Mouse (Mus musculus) lung, embryonic 15.5 days (tissue): ENCODE data around the gene Phactr4. TPM values are rescaled to one million over a fixed set of nuclear protein-coding genes. Genes with fewer than 3 reads are reported as not detected.

Experiments
- ATAC-seq: fragments of 200-750 bp; cut with Nextera tagmentation; 2 replicates; pipeline ENCODE4 v1.8.0; 2017; ENCODE audit warnings: moderate number of reproducible peaks, borderline replicate concordance; ENCODE audit not compliant: low FRiP score, low TSS enrichment; ENCODE audit errors: extremely low read depth
- H3K27ac ChIP-seq: fragments of 300-500 bp; sonication (generic); 2 replicates; pipeline ENCODE4 v1.5.1; 2015; ENCODE audit warnings: moderate library complexity, mild to moderate bottlenecking, inconsistent platforms
- H3K27me3 ChIP-seq: fragments of 300-500 bp; sonication (generic); 2 replicates; pipeline ENCODE4 v1.6.1; 2015; ENCODE audit warnings: inconsistent platforms
- H3K36me3 ChIP-seq: fragments of 300-500 bp; sonication (generic); 2 replicates; pipeline ENCODE4 v1.6.1; 2015; ENCODE audit warnings: inconsistent platforms
- H3K4me1 ChIP-seq: fragments of 300-500 bp; sonication (generic); 2 replicates; pipeline ENCODE4 v1.6.1; 2015; ENCODE audit warnings: inconsistent platforms
- H3K4me2 ChIP-seq: fragments of 300-500 bp; sonication (generic); 2 replicates; pipeline ENCODE4 v1.6.1; 2015; ENCODE audit warnings: inconsistent platforms, mild to moderate bottlenecking, moderate library complexity
- H3K4me3 ChIP-seq: fragments of 300-500 bp; sonication (generic); 2 replicates; pipeline ENCODE4 v1.5.1; 2015; ENCODE audit warnings: mild to moderate bottlenecking, inconsistent platforms
- H3K9ac ChIP-seq: fragments of 300-500 bp; sonication (generic); 2 replicates; pipeline ENCODE4 v1.6.1; 2015; ENCODE audit warnings: inconsistent platforms
- H3K9me3 ChIP-seq: fragments of 300-500 bp; sonication (generic); 2 replicates; pipeline ENCODE4 v1.6.1; 2016; ENCODE audit warnings: inconsistent platforms
- WGBS: fragments of 180-500 bp; shearing (Covaris S2); methylation state at CpG from one replicate; pipeline ENCODE4 v1.1.7; 2015; 5-methylcytosine and 5-hydroxymethylcytosine counted together
- polyA plus RNA-seq: library from polyadenylated mRNA; unstranded; fragments of >200 nt; fragmentation: Nextera tagmentation; extraction: Ambion mirVana; gene quantifications from 2 replicates; pipeline ENCODE4 v1.2.1, GENCODE M21; 2015

The Phactr4 gene
- polyA plus RNA-seq, result 17.6 and 18.7 TPM in 2 replicates

DNA sequence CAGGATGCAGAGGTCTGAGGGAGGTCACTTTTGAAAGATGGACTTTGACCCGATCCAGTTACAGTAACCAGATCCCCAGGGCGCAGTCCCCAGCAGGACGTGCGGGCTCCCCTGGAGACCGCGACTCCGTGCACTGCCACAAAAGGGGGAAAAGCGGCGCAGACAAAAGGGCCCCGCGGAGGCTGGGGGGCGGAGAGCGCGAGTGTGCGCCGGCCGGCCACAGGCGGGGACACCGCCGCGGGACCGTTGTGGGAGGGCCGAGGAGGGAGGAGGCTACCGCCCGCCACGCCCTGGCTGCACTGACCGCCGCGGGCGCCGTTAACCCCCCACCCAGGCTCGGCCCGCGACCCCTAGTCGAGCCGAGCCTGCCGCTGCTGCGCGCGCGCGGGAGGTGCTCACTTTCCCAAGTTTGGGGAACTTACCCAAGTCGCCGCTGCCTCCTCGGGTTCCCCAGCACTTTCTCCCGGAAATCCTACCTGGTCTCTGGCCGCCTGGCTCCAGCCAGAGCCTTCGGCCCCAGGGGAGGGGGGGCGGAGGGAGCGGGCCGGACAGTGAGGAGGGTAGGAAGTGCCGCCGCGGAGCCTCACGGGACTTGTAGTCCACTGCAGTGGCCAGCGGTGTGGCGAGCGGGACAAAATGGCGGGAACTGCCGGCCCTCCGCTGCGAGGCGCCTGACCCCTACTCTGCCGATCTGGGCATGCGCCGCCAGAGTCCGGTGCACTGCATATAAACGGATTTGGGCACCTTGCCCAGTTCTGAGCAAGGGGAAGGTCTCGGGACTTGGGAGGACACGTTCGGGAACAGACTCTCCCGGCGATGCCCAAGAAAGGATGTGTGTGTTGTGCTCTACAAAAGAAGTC lies at the start of gene Phactr4:
TSS of gene Phactr4 (minus strand) at position 567 of the 860 bp plus-strand sequence.
- Histone ChIP-seq H3K9ac (peak within 1 kb of the TSS; percentile 94), H3K27ac (peak within 1 kb of the TSS; percentile 100), H3K27me3 (no peaks in the 10 kb centered on the region), H3K36me3 (no peaks in the 10 kb centered on the region), H3K9me3 (no peaks in the 10 kb centered on the region), H3K4me2 (peak within 1 kb of the TSS; percentile 60), H3K4me3 (peak within 1 kb of the TSS; percentile 89), H3K4me1 (peaks cover 21% of the 10 kb centered on the region)
- peak; percentile 99 for ATAC-seq
- under 1% methylated on average over 70 of the region's 73 CpGs for WGBS

DNA sequence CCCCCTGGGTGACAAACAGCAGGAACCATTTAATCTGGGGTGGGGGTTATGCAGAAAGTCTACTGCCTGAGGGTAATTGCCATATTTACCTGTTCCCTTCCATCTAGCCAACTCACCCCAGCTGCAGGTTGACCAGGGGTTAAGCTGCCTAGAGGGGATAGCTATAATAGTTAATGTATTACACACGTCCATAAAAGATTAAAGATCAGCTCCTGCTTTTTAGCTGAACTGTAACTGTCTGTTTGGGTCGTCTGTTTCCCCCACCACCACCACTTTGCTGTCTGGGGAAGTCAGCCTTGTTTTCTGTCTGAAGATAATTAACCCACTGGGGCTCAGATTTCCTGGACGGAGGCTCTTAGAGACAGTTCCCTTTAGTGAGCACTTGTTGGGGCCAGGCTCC lies 47.6 kb upstream of the Phactr4 start:
- Histone ChIP-seq H3K36me3 (no peaks in the 10 kb centered on the region), H3K27me3 (no peaks in the 10 kb centered on the region), H3K4me3 (no peak overlapping the region), H3K4me2 (no peak overlapping the region), H3K9me3 (no peaks in the 10 kb centered on the region), H3K27ac (no peak overlapping the region), H3K9ac (no peak overlapping the region), H3K4me1 (no peaks in the 10 kb centered on the region)
- no peak for ATAC-seq
- 9% methylated on average over 3 of the region's 3 CpGs for WGBS

GRCm38 (mm10) chr4:132464255-132464613 lies 41.9 kb upstream of the Phactr4 start:
- H3K4me1 ChIP-seq, result peaks cover 12% of the 10 kb centered on the region; the same call in 1 of the 2 replicates
- H3K9ac ChIP-seq, result peak overlapping the region; percentile 83; the same call in 1 of the 2 replicates
- no peaks in the 10 kb centered on the region for H3K27me3 ChIP-seq
- no peaks in the 10 kb centered on the region for H3K9me3 ChIP-seq
- peak; percentile 23; the same call in 1 of the 2 replicates for ATAC-seq
- WGBS, result 1% methylated on average over 5 of the region's 5 CpGs
- H3K4me2 ChIP-seq, result peak overlapping the region; percentile 73
- H3K4me3 ChIP-seq, result peak overlapping the region; percentile 81
- 0 out of 2 replicates have a peak overlapping the region, but pooled peaks have one; percentile 69 for H3K27ac ChIP-seq
- H3K36me3 ChIP-seq, result peaks cover 20% of the 10 kb centered on the region

- no peaks in the 10 kb centered on the region for H3K27me3 ChIP-seq
- peak within 1 kb of the TSS; percentile 69 for H3K27ac ChIP-seq
- peak; percentile 93 for ATAC-seq
- peak within 1 kb of the TSS; percentile 83 for H3K9ac ChIP-seq
- H3K36me3 ChIP-seq, result peaks cover 26% of the 10 kb centered on the region
- under 1% methylated on average over 44 of the region's 44 CpGs for WGBS
- H3K4me1 ChIP-seq, result peaks cover 12% of the 10 kb centered on the region; the same call in 1 of the 2 replicates
- no peaks in the 10 kb centered on the region for H3K9me3 ChIP-seq
- peak within 1 kb of the TSS; percentile 81 for H3K4me3 ChIP-seq
- peak within 1 kb of the TSS; percentile 73 for H3K4me2 ChIP-seq
These were observed 41.4 kb upstream of the Phactr4 start, which contains the start of gene Med18 for GRCm38 (mm10) chr4:132463430-132464254. TSS of gene Med18 (minus strand) at chr4:132463921.

DNA sequence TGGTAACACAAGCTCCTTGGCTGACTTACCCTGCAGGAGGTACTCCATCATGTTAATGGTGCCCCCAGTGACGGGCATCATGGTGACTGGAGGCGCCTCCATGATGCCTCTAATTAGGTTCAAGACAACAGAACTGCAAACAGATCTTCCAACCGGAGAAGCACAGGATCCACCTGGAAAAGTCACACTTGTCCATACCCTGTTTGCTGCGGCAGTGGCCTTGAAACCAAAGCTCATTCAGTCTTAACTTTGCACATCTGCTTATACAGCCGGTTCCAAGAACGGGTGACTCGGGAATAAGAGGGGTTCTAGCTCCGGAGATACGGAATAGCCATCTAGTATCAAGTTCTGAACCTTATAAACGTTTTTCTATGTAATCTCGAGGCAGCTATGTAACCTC lies 40.5 kb upstream of the Phactr4 start:
- 3% methylated on average over 11 of the region's 11 CpGs for WGBS
- H3K9me3 ChIP-seq, result no peaks in the 10 kb centered on the region
- H3K27ac ChIP-seq, result no peak overlapping the region
- H3K4me2 ChIP-seq, result peak overlapping the region; percentile 73
- peaks cover 12% of the 10 kb centered on the region; the same call in 1 of the 2 replicates for H3K4me1 ChIP-seq
- peak overlapping the region; percentile 83 for H3K9ac ChIP-seq
- H3K36me3 ChIP-seq, result peaks cover 34% of the 10 kb centered on the region
- ATAC-seq, result no peak
- H3K4me3 ChIP-seq, result peak overlapping the region; percentile 81
- no peaks in the 10 kb centered on the region for H3K27me3 ChIP-seq

DNA sequence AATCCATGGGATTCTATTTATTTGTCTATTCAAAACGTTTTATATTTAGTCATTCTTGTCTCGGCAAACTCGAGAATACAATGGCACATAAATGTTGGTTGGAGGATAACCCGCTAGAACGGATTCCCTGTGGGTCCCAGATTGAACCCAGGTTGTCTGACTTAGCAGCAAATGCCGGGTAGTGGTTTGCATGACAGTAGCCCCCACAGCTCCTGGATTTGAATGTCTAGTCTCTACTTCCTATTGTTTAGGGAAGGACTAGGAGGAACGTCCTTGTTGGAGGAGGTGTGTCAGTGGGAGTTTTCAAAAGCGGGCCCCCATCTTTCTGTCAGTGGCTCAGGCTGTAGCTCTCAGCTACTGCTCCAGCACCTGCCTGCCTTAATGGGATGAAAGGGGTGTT lies 37.9 kb upstream of the Phactr4 start:
- H3K4me2 ChIP-seq, result no peak overlapping the region
- WGBS, result 86% methylated on average over 8 of the region's 8 CpGs
- no peak overlapping the region for H3K4me3 ChIP-seq
- H3K27me3 ChIP-seq, result no peaks in the 10 kb centered on the region
- no peak overlapping the region for H3K27ac ChIP-seq
- H3K9me3 ChIP-seq, result no peaks in the 10 kb centered on the region
- H3K9ac ChIP-seq, result no peak overlapping the region
- no peak for ATAC-seq
- H3K4me1 ChIP-seq, result peaks cover 12% of the 10 kb centered on the region; the same call in 1 of the 2 replicates
- H3K36me3 ChIP-seq, result peaks cover 43% of the 10 kb centered on the region

GRCm38 (mm10) chr4:132455561-132455960 lies 33.3 kb upstream of the Phactr4 start:
- H3K9me3 ChIP-seq, result no peaks in the 10 kb centered on the region
- H3K4me2 ChIP-seq, result no peak overlapping the region
- no peak overlapping the region for H3K4me3 ChIP-seq
- H3K36me3 ChIP-seq, result peaks cover 36% of the 10 kb centered on the region
- no peak for ATAC-seq
- H3K27me3 ChIP-seq, result no peaks in the 10 kb centered on the region
- H3K9ac ChIP-seq, result no peak overlapping the region
- H3K27ac ChIP-seq, result 0 out of 2 replicates have a peak overlapping the region, but pooled peaks have one; percentile 1
- no peaks in the 10 kb centered on the region for H3K4me1 ChIP-seq
- WGBS, result 89% methylated on average over 6 of the region's 6 CpGs

DNA sequence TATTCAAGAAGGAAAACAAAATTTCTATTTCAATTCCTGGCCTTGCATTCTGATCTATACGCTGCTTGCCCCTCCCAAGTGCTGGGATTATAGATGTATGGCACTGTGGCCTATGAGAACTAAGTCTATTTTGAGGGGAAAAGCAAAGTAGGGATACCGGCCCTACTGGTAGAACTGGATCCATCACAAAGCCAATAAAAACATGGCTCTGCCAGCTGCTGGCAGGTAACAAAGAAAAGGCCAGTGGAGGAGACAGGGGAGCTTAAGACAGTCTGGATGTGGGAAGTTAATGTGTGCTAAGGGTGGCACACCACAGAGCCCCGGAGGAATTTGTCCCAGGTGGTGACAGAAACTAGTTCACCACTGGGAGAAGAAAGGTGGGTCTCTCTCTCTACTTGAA lies 32.9 kb upstream of the Phactr4 start:
- Histone ChIP-seq H3K4me1 (no peaks in the 10 kb centered on the region), H3K27ac (peak overlapping the region; percentile 1; the same call in 1 of the 2 replicates), H3K9me3 (no peaks in the 10 kb centered on the region), H3K27me3 (no peaks in the 10 kb centered on the region), H3K4me2 (no peak overlapping the region), H3K4me3 (no peak overlapping the region), H3K36me3 (peaks cover 32% of the 10 kb centered on the region), H3K9ac (no peak overlapping the region)
- 58% methylated on average over 3 of the region's 3 CpGs for WGBS
- no peak for ATAC-seq

DNA sequence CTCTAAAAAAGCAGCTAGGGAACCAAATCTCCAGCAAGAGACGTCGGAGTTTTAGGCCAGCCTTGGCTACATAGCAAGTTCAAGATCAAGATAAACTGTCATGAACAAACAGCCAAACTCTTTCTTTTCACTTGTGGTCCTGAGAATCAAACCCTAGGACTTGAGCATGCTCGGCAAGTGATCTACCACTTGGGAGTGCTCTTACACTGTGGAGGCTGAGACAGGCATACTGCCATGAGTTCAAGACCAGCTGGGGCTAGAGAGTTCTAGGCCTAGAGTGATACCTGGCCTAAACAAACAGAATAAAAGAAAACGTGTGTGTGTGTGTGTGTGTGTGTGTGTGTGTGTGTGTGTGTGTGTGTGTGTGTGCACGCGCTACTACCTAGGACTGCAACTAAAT lies 31.9 kb upstream of the Phactr4 start:
- no peak overlapping the region for H3K4me2 ChIP-seq
- peaks cover 23% of the 10 kb centered on the region for H3K36me3 ChIP-seq
- no peak for ATAC-seq
- 79% methylated on average over 6 of the region's 6 CpGs for WGBS
- no peak overlapping the region for H3K27ac ChIP-seq
- H3K9me3 ChIP-seq, result no peaks in the 10 kb centered on the region
- no peaks in the 10 kb centered on the region for H3K27me3 ChIP-seq
- no peaks in the 10 kb centered on the region for H3K4me1 ChIP-seq
- no peak overlapping the region for H3K4me3 ChIP-seq
- no peak overlapping the region for H3K9ac ChIP-seq

DNA sequence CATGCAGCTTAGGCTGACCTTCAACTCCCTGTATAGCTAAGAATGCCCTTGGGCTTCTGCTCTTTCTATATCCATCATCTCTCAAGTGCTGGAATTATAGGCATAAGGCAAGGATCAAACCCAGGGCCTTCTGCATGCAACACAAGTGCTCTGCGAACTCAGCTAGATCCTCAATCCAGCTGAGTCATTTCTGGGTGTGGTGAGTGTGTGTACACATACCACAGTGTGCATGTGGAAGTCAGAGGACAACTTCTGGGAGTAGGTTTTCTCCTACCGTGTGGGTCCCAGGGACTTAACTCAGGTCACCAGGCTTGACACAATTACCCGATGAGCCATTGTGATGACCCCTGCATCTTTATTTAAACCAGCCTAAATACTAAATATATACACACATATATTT lies 27.5 kb upstream of the Phactr4 start:
- H3K4me2 ChIP-seq, result no peak overlapping the region
- no peaks in the 10 kb centered on the region for H3K27me3 ChIP-seq
- H3K4me1 ChIP-seq, result no peaks in the 10 kb centered on the region
- no peak for ATAC-seq
- no peak overlapping the region for H3K9ac ChIP-seq
- no peaks in the 10 kb centered on the region for H3K9me3 ChIP-seq
- H3K27ac ChIP-seq, result no peak overlapping the region
- no peak overlapping the region for H3K4me3 ChIP-seq
- H3K36me3 ChIP-seq, result no peaks in the 10 kb centered on the region
- WGBS, result 76% methylated on average over 3 of the region's 3 CpGs

DNA sequence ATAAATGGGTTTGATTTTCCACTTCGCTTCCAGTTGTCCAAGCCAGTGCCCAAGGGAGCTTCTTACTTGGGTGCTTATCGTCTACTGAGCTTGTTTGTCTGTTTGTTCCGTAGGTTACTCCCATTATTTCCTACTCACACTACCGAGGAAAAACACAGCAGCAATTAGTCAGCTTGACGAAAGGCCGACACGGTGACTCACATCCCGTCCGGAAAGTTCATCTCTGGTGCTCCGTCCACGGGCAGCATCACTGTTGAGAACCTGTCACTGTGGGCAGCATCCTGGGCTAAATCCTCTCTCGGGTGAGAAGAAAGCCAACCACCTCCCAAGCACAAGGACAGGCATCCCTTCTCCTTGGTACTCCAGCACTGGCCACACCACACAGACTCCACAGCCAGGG lies 23.8 kb upstream of the Phactr4 start:
- no peak overlapping the region for H3K4me2 ChIP-seq
- no peaks in the 10 kb centered on the region for H3K27me3 ChIP-seq
- H3K4me3 ChIP-seq, result no peak overlapping the region
- no peak overlapping the region for H3K27ac ChIP-seq
- no peak overlapping the region for H3K9ac ChIP-seq
- no peaks in the 10 kb centered on the region for H3K36me3 ChIP-seq
- WGBS, result 61% methylated on average over 12 of the region's 12 CpGs
- H3K9me3 ChIP-seq, result no peaks in the 10 kb centered on the region
- ATAC-seq, result no peak
- H3K4me1 ChIP-seq, result no peaks in the 10 kb centered on the region
